Mouse (Mus musculus) bone marrow, adult 2 months (tissue): Measurements from ENCODE around the gene Krt2.

Experiments
- CTCF ChIP-seq: fragments of 200-500 bp; IDR thresholded peaks from 2 replicates; pipeline ENCODE4 v1.5.1; 2011; ENCODE audit warnings: low read length, control low read depth; ENCODE audit not compliant: control insufficient read depth, insufficient read depth
- POLR2A ChIP-seq: fragments of 200-500 bp; IDR thresholded peaks from 2 replicates; pipeline ENCODE4 v1.6.1; 2011; ENCODE audit warnings: low read depth, mild to moderate bottlenecking, control low read depth, low read length, borderline replicate concordance; ENCODE audit not compliant: control insufficient read depth

GRCm38 (mm10) chr15:101833131-101833530, 15.2 kb upstream of the Krt2 start:
- TF ChIP-seq POLR2A (no peak), CTCF (no peak)
